Mouse (Mus musculus) ES-Bruce4 (cell line): ENCODE results near the gene Saysd1. TPM values are rescaled to one million over a fixed set of nuclear protein-coding genes. Genes with fewer than 3 reads are reported as not detected.

ENCODE experiments used
- H3K27ac ChIP-seq: 2 replicates; pipeline ENCODE4 v1.5.1; 2012; ENCODE audit warnings: low read length, inconsistent platforms; ENCODE audit not compliant: insufficient read depth
- H3K27me3 ChIP-seq: 2 replicates; pipeline ENCODE4 v1.6.1; 2012; ENCODE audit warnings: mild to moderate bottlenecking, low read length, inconsistent platforms; ENCODE audit not compliant: control insufficient read depth, poor library complexity, insufficient read depth, severe bottlenecking
- H3K36me3 ChIP-seq: 2 replicates; pipeline ENCODE4 v1.6.1; 2012; ENCODE audit warnings: inconsistent platforms, mild to moderate bottlenecking, low read length, moderate library complexity; ENCODE audit not compliant: control insufficient read depth, poor library complexity, insufficient read depth, severe bottlenecking
- H3K4me1 ChIP-seq: one replicate; pipeline ENCODE4 v1.8.1; 2011; ENCODE audit warnings: low read length; ENCODE audit not compliant: control insufficient read depth, insufficient read depth
- H3K4me3 ChIP-seq: 2 replicates; pipeline ENCODE4 v1.5.1; 2011; ENCODE audit warnings: low read depth, mild to moderate bottlenecking, low read length
- H3K9ac ChIP-seq: 2 replicates; pipeline ENCODE4 v1.6.1; 2012; ENCODE audit warnings: low read depth, mild to moderate bottlenecking, inconsistent platforms; ENCODE audit not compliant: poor library complexity, severe bottlenecking
- H3K9me3 ChIP-seq: replicated peaks from 2 replicates; pipeline ENCODE4 v1.6.1; 2012; ENCODE audit warnings: mild to moderate bottlenecking, low read length, inconsistent platforms; ENCODE audit not compliant: control insufficient read depth, poor library complexity, insufficient read depth, severe bottlenecking
- CTCF ChIP-seq: IDR thresholded peaks from one replicate; pipeline ENCODE4 v1.8.1; 2011; ENCODE audit warnings: low read depth, low read length
- EP300 ChIP-seq: IDR thresholded peaks from 2 replicates; pipeline ENCODE4 v1.6.1; 2011; ENCODE audit warnings: low read depth, low read length; ENCODE audit not compliant: insufficient read depth
- POLR2A ChIP-seq: IDR thresholded peaks from one replicate; pipeline ENCODE4 v1.8.1; 2011; ENCODE audit warnings: low read length; ENCODE audit not compliant: insufficient read depth
- polyA plus RNA-seq: library from polyadenylated mRNA; stranded (reverse); fragments of >200 nt; gene quantifications from 2 replicates; pipeline ENCODE4 v1.2.4, GENCODE M21; 2011; ENCODE audit warnings: low read depth; ENCODE audit not compliant: missing spikeins, insufficient read depth, insufficient read length

Saysd1 gene
- polyA plus RNA-seq, 1 experiment: 5.8 TPM

DNA sequence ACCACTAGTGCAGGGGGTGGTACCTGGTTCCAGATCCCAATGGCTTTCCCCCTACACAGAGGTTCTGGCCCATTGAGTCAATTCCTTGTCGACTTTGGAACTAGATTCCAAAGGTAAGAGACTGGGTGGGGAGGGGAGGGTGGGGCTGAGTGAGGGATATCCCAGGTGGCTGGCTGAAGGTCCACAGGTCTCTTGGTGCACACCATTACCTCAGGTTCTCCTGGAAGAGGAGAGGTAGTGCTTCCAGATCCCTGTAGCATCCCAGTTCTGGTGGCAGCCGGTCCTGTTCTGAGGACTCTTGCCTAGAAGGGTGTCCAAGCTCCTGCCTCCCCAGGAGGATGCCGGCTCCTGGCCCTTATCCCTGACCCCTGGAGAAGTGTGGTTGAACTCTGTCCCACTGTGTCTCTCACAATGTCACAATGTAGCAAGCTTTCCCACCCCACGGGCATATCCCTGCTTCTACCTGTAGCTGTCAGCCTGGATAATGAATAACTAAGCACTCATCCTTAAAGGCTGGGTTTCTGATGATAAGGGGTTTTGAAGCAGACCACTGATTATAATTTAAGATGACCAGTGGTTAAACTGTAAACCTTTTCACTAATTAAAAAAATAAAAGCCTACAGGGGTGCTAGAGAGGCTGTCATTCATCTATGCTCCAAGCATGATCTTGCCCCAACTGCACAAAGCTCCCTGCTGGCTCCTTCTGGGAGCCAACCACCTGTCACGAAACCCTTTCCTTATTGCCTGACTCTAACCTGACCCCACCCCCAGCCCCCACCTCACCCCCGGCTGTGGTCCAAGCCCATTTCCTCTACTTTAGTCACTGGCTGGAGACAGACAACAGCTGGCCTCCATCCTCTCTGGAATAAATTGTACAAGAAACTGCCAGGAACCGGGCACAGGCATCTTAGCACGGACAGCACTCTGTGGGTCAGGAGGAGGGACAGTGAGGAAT is 20.7 kb upstream of the Saysd1 start:
- Histone ChIP-seq H3K27ac (no peak overlapping the region), H3K9ac (no peak overlapping the region), H3K27me3 (no peaks in the 10 kb centered on the region), H3K4me1 (peaks cover 17% of the 10 kb centered on the region), H3K36me3 (no peaks in the 10 kb centered on the region), H3K4me3 (no peak overlapping the region), H3K9me3 (no peaks in the 10 kb centered on the region)
- TF ChIP-seq EP300 (no peak), CTCF (no peak), POLR2A (no peak)

DNA sequence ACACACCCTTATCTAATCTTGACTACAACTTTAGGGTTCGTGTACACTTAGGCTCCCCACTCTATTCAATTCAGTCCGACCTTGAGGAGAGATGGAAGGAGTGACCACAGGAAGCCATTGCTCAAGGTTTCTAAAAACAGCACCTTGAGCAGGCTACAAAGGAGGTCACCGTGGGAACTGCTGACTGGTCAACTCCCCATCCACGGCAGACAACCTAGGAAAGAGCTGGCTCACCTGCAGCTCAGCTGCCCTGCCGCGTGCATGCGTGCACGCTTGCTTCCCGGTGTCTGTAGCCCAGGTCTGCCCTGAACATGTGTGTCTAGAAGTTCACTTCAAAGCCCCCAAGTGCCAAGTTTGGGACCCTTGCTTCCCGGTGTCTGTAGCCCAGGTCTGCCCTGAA is 19.3 kb upstream of the Saysd1 start:
- H3K4me1 ChIP-seq: peaks cover 19% of the 10 kb centered on the region

GRCm38 (mm10) chr14:20155718-20156117 is 17.4 kb upstream of the Saysd1 start:
- TF ChIP-seq POLR2A (no peak), EP300 (no peak), CTCF (no peak)
- H3K27ac ChIP-seq: no peak overlapping the region
- H3K36me3 ChIP-seq: no peaks in the 10 kb centered on the region

More for the DNA sequence above, 19.3 kb upstream of the Saysd1 start:
- no peak overlapping the region for H3K9ac ChIP-seq
- TF ChIP-seq EP300: no peak
- no peaks in the 10 kb centered on the region for H3K36me3 ChIP-seq
- no peak overlapping the region for H3K27ac ChIP-seq
- no peak overlapping the region for H3K4me3 ChIP-seq
- H3K9me3 ChIP-seq: no peaks in the 10 kb centered on the region
- no peaks in the 10 kb centered on the region for H3K27me3 ChIP-seq

DNA sequence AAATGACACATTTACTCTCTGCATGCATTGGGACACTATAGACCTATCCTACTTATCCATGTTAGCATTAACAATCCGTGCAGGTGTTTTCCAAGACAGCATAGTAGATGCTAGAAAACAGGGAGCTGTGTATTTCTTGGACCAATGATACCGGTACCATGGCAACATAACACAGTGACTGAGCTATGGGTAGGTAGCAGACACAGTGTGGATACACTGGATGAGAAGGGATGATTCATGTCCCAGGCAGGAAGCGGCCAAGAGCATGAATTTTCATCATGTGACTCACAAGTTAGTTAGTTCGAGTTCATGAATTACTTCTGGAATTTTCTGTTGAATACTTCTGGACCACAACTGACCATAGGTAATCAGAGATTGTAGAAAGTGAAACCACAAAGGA is 16.6 kb upstream of the Saysd1 start:
- Histone ChIP-seq H3K4me1 (peaks cover 20% of the 10 kb centered on the region), H3K27me3 (no peaks in the 10 kb centered on the region), H3K9me3 (no peaks in the 10 kb centered on the region), H3K9ac (no peak overlapping the region), H3K27ac (no peak overlapping the region), H3K36me3 (no peaks in the 10 kb centered on the region), H3K4me3 (no peak overlapping the region)
- TF ChIP-seq POLR2A (no peak), CTCF (no peak), EP300 (no peak)

More at GRCm38 (mm10) chr14:20155718-20156117, 17.4 kb upstream of the Saysd1 start:
- no peaks in the 10 kb centered on the region for H3K27me3 ChIP-seq
- no peak overlapping the region for H3K4me3 ChIP-seq
- peaks cover 20% of the 10 kb centered on the region for H3K4me1 ChIP-seq
- H3K9me3 ChIP-seq: no peaks in the 10 kb centered on the region
- no peak overlapping the region for H3K9ac ChIP-seq

DNA sequence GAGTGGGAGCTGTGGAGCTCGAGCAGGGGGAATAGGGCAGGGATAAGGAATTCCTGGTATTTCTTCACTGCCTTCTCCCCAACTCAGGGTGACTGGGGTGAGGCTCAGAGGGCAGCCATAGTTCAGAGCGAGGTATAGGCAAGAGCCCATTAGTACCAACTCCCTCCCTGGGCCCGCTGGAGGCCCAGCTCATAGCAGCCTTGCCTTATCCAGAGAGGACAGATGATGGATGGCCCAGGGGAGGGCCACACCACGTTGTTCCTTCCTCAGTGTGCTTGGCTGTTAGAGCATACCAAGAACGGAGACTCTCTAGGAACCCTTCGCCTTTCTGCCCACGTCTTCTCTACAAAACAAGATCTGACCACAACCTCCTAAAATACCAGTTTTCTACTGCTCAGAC is 15.9 kb upstream of the Saysd1 start:
- H3K27me3 ChIP-seq: no peaks in the 10 kb centered on the region
- no peaks in the 10 kb centered on the region for H3K36me3 ChIP-seq
- H3K4me3 ChIP-seq: no peak overlapping the region
- peaks cover 20% of the 10 kb centered on the region for H3K4me1 ChIP-seq
- H3K27ac ChIP-seq: no peak overlapping the region
- no peaks in the 10 kb centered on the region for H3K9me3 ChIP-seq
- no peak overlapping the region for H3K9ac ChIP-seq
- TF ChIP-seq EP300: no peak
- no peak for TF ChIP-seq CTCF
- no peak for TF ChIP-seq POLR2A

DNA sequence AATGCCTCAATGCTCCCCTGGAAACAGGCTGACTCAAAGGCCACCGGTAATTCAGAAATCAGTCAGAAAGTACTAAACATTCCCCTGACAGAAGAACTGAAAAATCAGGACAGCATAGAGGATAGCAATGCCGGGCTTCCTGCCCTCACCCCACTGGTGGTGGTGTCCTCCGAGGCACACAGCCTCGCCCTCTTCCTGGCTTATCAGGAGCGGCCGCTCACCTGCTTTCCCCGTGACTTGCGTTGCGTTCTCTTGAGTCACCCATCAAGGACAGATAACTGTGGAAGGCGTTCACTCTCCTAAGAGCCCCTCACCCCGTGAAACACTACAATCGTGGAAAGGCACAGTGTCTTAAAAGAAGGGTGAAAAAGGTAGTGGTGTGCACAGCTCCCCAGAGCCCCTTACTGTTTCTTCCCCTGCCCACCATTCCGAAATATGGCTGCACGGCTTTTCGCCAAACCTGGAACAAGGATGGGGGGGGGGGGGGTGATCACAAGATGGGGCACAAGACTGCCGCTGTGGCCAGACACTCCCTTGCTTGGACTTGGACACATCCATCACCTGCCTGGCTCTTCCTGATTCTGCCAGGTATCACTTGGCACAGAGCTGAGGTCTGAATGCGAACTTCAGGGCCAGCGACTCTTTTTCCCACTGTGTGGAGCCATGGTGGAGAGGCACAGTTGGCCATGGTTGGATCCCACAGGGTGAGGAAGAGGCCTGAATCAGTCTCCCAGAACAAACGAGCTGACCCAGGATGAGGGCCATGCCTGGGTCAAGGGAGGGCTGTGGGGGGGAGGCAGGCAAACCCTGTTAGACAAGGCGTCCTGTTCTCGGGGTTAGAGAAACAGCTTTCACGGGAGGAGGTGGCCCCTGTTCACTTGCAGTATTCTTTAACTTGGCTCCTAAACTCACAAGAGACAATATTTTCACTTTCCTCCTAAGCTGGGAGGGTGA is 11.1 kb upstream of the Saysd1 start:
- no peak overlapping the region for H3K4me3 ChIP-seq
- no peak for TF ChIP-seq POLR2A
- no peak for TF ChIP-seq CTCF
- TF ChIP-seq EP300: no peak
- H3K27ac ChIP-seq: no peak overlapping the region
- peaks cover 19% of the 10 kb centered on the region for H3K36me3 ChIP-seq
- no peaks in the 10 kb centered on the region for H3K9me3 ChIP-seq
- peaks cover 5% of the 10 kb centered on the region for H3K4me1 ChIP-seq
- H3K9ac ChIP-seq: no peak overlapping the region
- no peaks in the 10 kb centered on the region for H3K27me3 ChIP-seq
